ENCODE assay signal across 13 mouse cellular contexts in the genomic region with DNA sequence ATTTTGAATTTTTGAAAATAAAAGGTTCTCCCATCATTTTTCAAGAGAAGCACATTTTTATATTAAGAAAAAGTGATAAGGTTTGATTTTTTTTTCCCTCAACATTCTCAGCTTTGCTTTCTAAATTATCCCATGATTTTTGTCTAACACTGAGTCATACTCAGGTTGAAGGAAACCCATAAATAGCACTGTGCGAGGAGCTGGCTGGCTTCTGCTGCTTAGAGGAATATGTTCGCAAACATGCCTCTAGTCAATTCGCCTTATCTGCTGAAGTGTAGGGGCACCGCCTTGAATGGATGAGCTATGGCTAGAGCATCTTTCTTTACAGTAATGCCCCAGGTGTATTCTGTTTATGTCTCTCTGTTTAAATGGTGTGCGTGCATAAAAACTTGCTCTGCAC. TPM values are rescaled to one million over a fixed set of nuclear protein-coding genes. Genes with fewer than 3 reads are reported as not detected.
DNase-seq lines count a peak whose midpoint lies in the region.
"Had no signal": no experiment of that assay in that cellular context is flagged by ENCODE, and none has a peak within 500 bp of the region (broad histone marks: within the 10 kb centered on the region; RNA-seq: fewer than 3 reads in every experiment).

No protein-coding gene starts in this region.

- peak; percentile 21 for DNase-seq in left cerebral cortex, adult 11 months (ENCODE audit: low spot score)
- DNase-seq in left cerebral cortex, adult 18-20 months (ENCODE audit: low spot score in 2 of 2), result no peak
- DNase-seq in right cerebral cortex, adult 18-20 months, result peak; percentile 26
- no peak for DNase-seq in right cerebral cortex, postnatal 4 days
- peak; percentile 43 for DNase-seq in telencephalon, adult 2 months (ENCODE audit: low read depth, low spot score)
- no peak for DNase-seq in heart, postnatal 10 days
- DNase-seq: adrenal gland, adult 2 months; adrenal gland, postnatal 10 days; adrenal gland, postnatal 25 days; cerebellum, adult 11-12 months; cerebellum, adult 9-10 months; cerebellum, postnatal 10 days; cerebellum, postnatal 25 days had no signal

- intact Hi-C loops in heart, postnatal 10 days (cut with DNase I), result no loop called here

RNA-seq across cellular contexts. Expression of a gene that starts 50.2 kb away (rescaled TPM):
- 10 to 100 TPM; 42.7 to 47.5 TPM for total RNA-seq in left cerebral cortex, adult 18-20 months (2021)
- total RNA-seq in heart, postnatal 10 days (2021), result 10 to 100 TPM; 30.8 to 31.6 TPM

Comparison
In these comparisons a context has a peak if more than half of its experiments do, and no peak if none do; other contexts are left out.
1. DNase-seq: peak in left cerebral cortex, adult 11 months (single experiment), right cerebral cortex, adult 18-20 months (single experiment) and telencephalon, adult 2 months (single experiment); none in left cerebral cortex, adult 18-20 months (0 of 2), right cerebral cortex, postnatal 4 days (single experiment) and heart, postnatal 10 days (0 of 2).